Mouse (Mus musculus) erythroblast, embryonic 14.5 days (primary cell): ENCODE results near the gene Pfkfb4. TPM values are rescaled to one million over a fixed set of nuclear protein-coding genes. Genes with fewer than 3 reads are reported as not detected.

ENCODE experiments used
- H3K27me3 ChIP-seq: 2 replicates; pipeline ENCODE4 v1.6.1; 2012; ENCODE audit warnings: inconsistent platforms; ENCODE audit not compliant: control insufficient read depth
- H3K36me3 ChIP-seq: 2 replicates; pipeline ENCODE4 v1.6.1; 2012; ENCODE audit warnings: mild to moderate bottlenecking, inconsistent platforms; ENCODE audit not compliant: control insufficient read depth
- H3K4me1 ChIP-seq: 2 replicates; pipeline ENCODE4 v1.6.1; 2012; ENCODE audit warnings: inconsistent platforms; ENCODE audit not compliant: control insufficient read depth
- H3K4me3 ChIP-seq: replicated peaks from 2 replicates; pipeline ENCODE3; 2012; ENCODE audit warnings: moderate library complexity, mild to moderate bottlenecking, inconsistent platforms
- H3K9me3 ChIP-seq: 2 replicates; pipeline ENCODE4 v1.6.1; 2012; ENCODE audit warnings: low read length, inconsistent platforms, mixed read lengths; ENCODE audit not compliant: control insufficient read depth
- GATA1 ChIP-seq: IDR thresholded peaks from 2 replicates; pipeline ENCODE4 v1.6.1; 2012; ENCODE audit warnings: low read length, inconsistent platforms, mixed read lengths
- TAL1 ChIP-seq: IDR thresholded peaks from 3 replicates; pipeline ENCODE4 v1.6.1; 2012; ENCODE audit warnings: low read length, inconsistent platforms, mixed read lengths
- polyA plus RNA-seq: library from polyadenylated mRNA; stranded (reverse); fragments of >175 nt; gene quantifications from 2 replicates; pipeline ENCODE4 v1.2.3, GENCODE M21; 2012

The Pfkfb4 gene
- polyA plus RNA-seq, 1 experiment: 0.05 TPM

GRCm38 (mm10) chr9:109060184-109060897 is 68.8 kb downstream of the Pfkfb4 start:
- peaks cover 71% of the 10 kb centered on the region for H3K36me3 ChIP-seq
- H3K4me1 ChIP-seq: peaks cover 41% of the 10 kb centered on the region
- no peak overlapping the region for H3K4me3 ChIP-seq

GRCm38 (mm10) chr9:109060898-109061295 is 69.3 kb downstream of the Pfkfb4 start:
- no peak for TF ChIP-seq GATA1
- peaks cover 35% of the 10 kb centered on the region for H3K4me1 ChIP-seq
- H3K36me3 ChIP-seq: peaks cover 77% of the 10 kb centered on the region
- H3K9me3 ChIP-seq: no peaks in the 10 kb centered on the region
- no peaks in the 10 kb centered on the region for H3K27me3 ChIP-seq
- no peak overlapping the region for H3K4me3 ChIP-seq

More at GRCm38 (mm10) chr9:109060184-109060897, 68.8 kb downstream of the Pfkfb4 start:
- TF ChIP-seq GATA1 (no peak), TAL1 (no peak)
- Histone ChIP-seq H3K27me3 (no peaks in the 10 kb centered on the region), H3K9me3 (no peaks in the 10 kb centered on the region)

- TF ChIP-seq TAL1 (no peak), GATA1 (no peak)
Observed at GRCm38 (mm10) chr9:109068095-109068735, 76.6 kb downstream of the Pfkfb4 start.

GRCm38 (mm10) chr9:109073661-109074573 is 82.3 kb downstream of the Pfkfb4 start, which contains the start of gene Atrip:
Gene Atrip, minus strand, starts transcription at chr9:109074124.
- no peaks in the 10 kb centered on the region for H3K27me3 ChIP-seq
- peaks cover 29% of the 10 kb centered on the region for H3K4me1 ChIP-seq
- H3K9me3 ChIP-seq: no peaks in the 10 kb centered on the region
- H3K36me3 ChIP-seq: peaks cover 41% of the 10 kb centered on the region
- TF ChIP-seq TAL1: no peak
- TF ChIP-seq GATA1: no peak
- H3K4me3 ChIP-seq: peak within 1 kb of the TSS; percentile 74

More at GRCm38 (mm10) chr9:109068095-109068735, 76.6 kb downstream of the Pfkfb4 start:
- Histone ChIP-seq H3K27me3 (no peaks in the 10 kb centered on the region), H3K36me3 (peaks cover 81% of the 10 kb centered on the region), H3K4me1 (peaks cover 14% of the 10 kb centered on the region), H3K9me3 (no peaks in the 10 kb centered on the region), H3K4me3 (no peak overlapping the region)

- H3K36me3 ChIP-seq: peaks cover 30% of the 10 kb centered on the region
- H3K9me3 ChIP-seq: no peaks in the 10 kb centered on the region
- TF ChIP-seq TAL1 (no peak), GATA1 (no peak)
- H3K4me3 ChIP-seq: peak overlapping the region; percentile 77
- peaks cover 34% of the 10 kb centered on the region for H3K4me1 ChIP-seq
- H3K27me3 ChIP-seq: no peaks in the 10 kb centered on the region
Observed at GRCm38 (mm10) chr9:109080516-109080915, 88.9 kb downstream of the Pfkfb4 start.

- TF ChIP-seq GATA1: no peak
- TF ChIP-seq TAL1: no peak
- peak overlapping the region; percentile 77 for H3K4me3 ChIP-seq
- H3K4me1 ChIP-seq: peaks cover 37% of the 10 kb centered on the region
- no peaks in the 10 kb centered on the region for H3K9me3 ChIP-seq
- H3K36me3 ChIP-seq: peaks cover 30% of the 10 kb centered on the region
- H3K27me3 ChIP-seq: no peaks in the 10 kb centered on the region
Observed at GRCm38 (mm10) chr9:109081749-109082123, 90.2 kb downstream of the Pfkfb4 start.

Other genes starting within 250 kb of the Pfkfb4 start
- 5.9 and 7.9 TPM in 2 replicates for gene Ip6k2, start 208.0 kb upstream of the Pfkfb4 start, polyA plus RNA-seq
- gene Nckipsd, start 183.4 kb upstream of the Pfkfb4 start, polyA plus RNA-seq: 0.14 and 1.5 TPM in 2 replicates
- gene Celsr3, start 165.5 kb upstream of the Pfkfb4 start, polyA plus RNA-seq: 0.01 TPM in 2 replicates
- 0.15 and 0.26 TPM in 2 replicates for gene Slc26a6, start 138.5 kb upstream of the Pfkfb4 start, polyA plus RNA-seq
- gene Tmem89, start 77.2 kb upstream of the Pfkfb4 start, polyA plus RNA-seq: not detected in 2 replicates
- 51.8 and 56.5 TPM in 2 replicates for gene Uqcrc1, start 55.1 kb upstream of the Pfkfb4 start, polyA plus RNA-seq
- 0.02 and 0.05 TPM in 2 replicates for gene Col7a1, start 38.2 kb upstream of the Pfkfb4 start, polyA plus RNA-seq
- gene Ucn2, start 5.8 kb upstream of the Pfkfb4 start, polyA plus RNA-seq: not detected in 2 replicates
- gene Shisa5, start 46.8 kb downstream of the Pfkfb4 start, polyA plus RNA-seq: 2.0 and 2.6 TPM in 2 replicates
- 0.74 and 1.6 TPM in 2 replicates for gene Trex1, start 68.0 kb downstream of the Pfkfb4 start, polyA plus RNA-seq
- 0.22 and 0.27 TPM in 2 replicates for gene Atrip, start 82.3 kb downstream of the Pfkfb4 start, polyA plus RNA-seq
- 0.84 and 0.85 TPM in 2 replicates for gene Ccdc51, start 90.7 kb downstream of the Pfkfb4 start, polyA plus RNA-seq
- 68.0 and 97.9 TPM in 2 replicates for gene Tma7, start 90.8 kb downstream of the Pfkfb4 start, polyA plus RNA-seq
- under 0.01 and 0.07 TPM in 2 replicates for gene Plxnb1, start 103.6 kb downstream of the Pfkfb4 start, polyA plus RNA-seq
- gene Fbxw21, start 170.3 kb downstream of the Pfkfb4 start, polyA plus RNA-seq: not detected in 2 replicates
- not detected in 2 replicates for gene Fbxw13, start 204.2 kb downstream of the Pfkfb4 start, polyA plus RNA-seq
- not detected in 2 replicates for gene Fbxw20, start 243.0 kb downstream of the Pfkfb4 start, polyA plus RNA-seq